Mouse (Mus musculus): ENCODE data around the gene Ifngr2.

DNA sequence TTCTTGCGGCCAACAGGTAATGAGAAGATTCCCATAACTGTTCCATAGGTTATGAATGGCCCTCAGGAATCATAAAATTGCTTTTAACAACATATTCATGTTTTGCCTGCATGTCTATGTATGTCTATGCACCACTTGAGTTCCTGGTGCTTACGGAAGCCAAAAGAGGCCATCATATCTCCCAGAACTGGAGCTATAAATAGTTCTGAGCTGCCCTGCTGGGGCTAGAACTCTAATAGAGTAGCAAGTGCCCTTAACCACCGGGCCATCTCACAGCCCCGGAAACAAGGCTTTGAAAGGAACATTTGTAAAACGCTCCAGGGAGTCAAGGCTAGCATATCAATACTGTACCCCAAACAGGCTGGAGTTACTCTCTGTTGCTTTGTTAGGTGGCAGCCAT is 1.7 kb downstream of the Ifngr2 start:
- TF ChIP-seq CTCF (IDR thresholded peaks at IDR 0.05; ENCODE audit: borderline replicate concordance, extremely low read depth, insufficient read depth, insufficient read length) (no peak), POLR2A (IDR thresholded peaks at IDR 0.05; ENCODE audit: borderline replicate concordance, extremely low read depth, insufficient read depth, insufficient read length, poor library complexity, severe bottlenecking) (no peak)
